Mouse (Mus musculus): Measurements from ENCODE around the gene Cfap43. TPM values are rescaled to one million over a fixed set of nuclear protein-coding genes. Genes with fewer than 3 reads are reported as not detected.
A peak's percentile ranks its signal among the peaks of the same experiment; 100 is the strongest.

Gene Cfap43
- total and polyA plus RNA-seq, 2 experiments: not detected

DNA sequence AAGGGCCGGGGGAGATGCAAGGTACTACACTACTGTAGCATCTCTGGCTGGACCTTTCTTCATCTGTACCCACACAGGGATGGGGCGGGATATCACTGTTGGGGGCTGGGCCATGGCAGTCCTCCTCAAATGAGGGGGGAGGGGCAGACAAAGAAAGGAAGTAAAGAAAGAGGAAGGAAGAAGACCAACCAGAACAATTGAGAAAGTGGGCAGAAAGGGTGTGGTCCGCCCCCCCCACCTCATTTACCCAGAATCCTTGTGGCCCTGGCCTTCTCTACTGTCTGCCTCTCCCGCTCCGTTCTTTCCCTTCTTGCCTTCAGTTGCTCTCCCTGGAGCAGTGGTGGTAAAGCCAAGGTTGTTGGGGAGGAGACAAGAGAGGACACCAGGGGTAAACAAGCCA is 13.5 kb downstream of the Cfap43 start:
- WGBS: 94% methylated on average over 5 of the region's 5 CpGs
- H3K79me2 ChIP-seq (ENCODE audit: control insufficient read depth, insufficient read depth, low read length): no peaks in the 10 kb centered on the region
- H3K4me1 ChIP-seq (ENCODE audit: control insufficient read depth, insufficient read depth, low read length): peaks cover 6% of the 10 kb centered on the region; the same call in 1 of the 2 replicates
- no peak overlapping the region for H3K4me3 ChIP-seq (ENCODE audit: insufficient read depth, low read depth, low read length)
- no peaks in the 10 kb centered on the region for H3K27me3 ChIP-seq (ENCODE audit: control insufficient read depth, insufficient read depth, low read length)
- no peak for TF ChIP-seq CTCF (IDR thresholded peaks at IDR 0.05; ENCODE audit: low read depth, low read length)
- TF ChIP-seq POLR2A (IDR thresholded peaks at IDR 0.05; ENCODE audit: extremely low read depth, insufficient read depth, low read length): no peak
- H3K27ac ChIP-seq (replicated peaks; ENCODE audit: insufficient read depth, low read depth, low read length): no peak overlapping the region
- DNase-seq (ENCODE audit: extremely low read depth, low read depth, low spot score): no peak
- H3K36me3 ChIP-seq (ENCODE audit: control insufficient read depth, insufficient read depth, low read length): no peaks in the 10 kb centered on the region
- no peak overlapping the region for H3K9ac ChIP-seq (ENCODE audit: low read depth, low read length)

DNA sequence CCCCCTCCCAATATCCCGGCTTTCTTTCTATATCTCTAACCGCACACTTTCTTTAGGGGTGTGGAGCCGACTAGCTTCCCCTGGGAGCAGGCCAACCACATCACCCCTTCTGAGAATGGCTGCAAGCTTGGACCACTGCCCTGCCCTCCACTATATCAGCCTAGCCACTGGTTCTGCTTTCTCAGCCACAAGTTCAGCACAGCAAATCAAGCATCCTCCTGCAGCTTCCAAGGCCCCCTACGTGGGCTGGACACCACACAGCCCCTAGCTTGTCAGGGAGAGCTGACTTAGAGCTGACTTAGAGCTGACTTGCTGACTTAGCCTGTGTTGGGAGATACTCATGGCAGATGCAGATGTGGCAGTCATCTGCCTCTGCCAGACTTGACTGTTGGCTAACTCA is 14.0 kb downstream of the Cfap43 start:
- H3K4me1 ChIP-seq (ENCODE audit: control insufficient read depth, insufficient read depth, low read length): peaks cover 6% of the 10 kb centered on the region; the same call in 1 of the 2 replicates
- no peaks in the 10 kb centered on the region for H3K27me3 ChIP-seq (ENCODE audit: control insufficient read depth, insufficient read depth, low read length)
- no peak overlapping the region for H3K9ac ChIP-seq (ENCODE audit: low read depth, low read length)
- DNase-seq (ENCODE audit: extremely low read depth, low read depth, low spot score): no peak
- no peak overlapping the region for H3K4me3 ChIP-seq (ENCODE audit: insufficient read depth, low read depth, low read length)
- no peak overlapping the region for H3K27ac ChIP-seq (replicated peaks; ENCODE audit: insufficient read depth, low read depth, low read length)
- H3K36me3 ChIP-seq (ENCODE audit: control insufficient read depth, insufficient read depth, low read length): no peaks in the 10 kb centered on the region
- TF ChIP-seq CTCF (IDR thresholded peaks at IDR 0.05; ENCODE audit: low read depth, low read length): no peak
- TF ChIP-seq POLR2A (IDR thresholded peaks at IDR 0.05; ENCODE audit: extremely low read depth, insufficient read depth, low read length): no peak
- H3K79me2 ChIP-seq (ENCODE audit: control insufficient read depth, insufficient read depth, low read length): no peaks in the 10 kb centered on the region
- 82% methylated on average over 4 of the region's 4 CpGs for WGBS

DNA sequence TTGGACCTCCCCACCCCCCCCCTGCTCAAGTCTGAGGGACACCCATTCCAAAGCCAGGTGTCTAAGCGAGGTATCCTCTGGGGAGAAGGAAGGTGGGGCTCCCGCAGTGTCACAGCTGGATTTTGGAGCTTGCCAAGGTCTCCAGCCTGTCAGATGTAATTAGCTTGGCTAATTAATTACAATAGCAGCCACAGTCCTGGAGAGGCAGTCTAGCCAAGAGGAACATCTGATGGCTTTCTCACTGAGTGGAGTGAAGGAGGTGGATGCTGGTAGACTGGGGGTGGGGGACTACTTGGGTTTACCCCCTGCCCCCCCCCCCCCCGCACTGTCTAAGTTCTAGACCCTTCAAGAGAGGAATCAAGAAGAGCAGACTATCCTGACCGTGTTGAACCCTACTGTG is 15.4 kb downstream of the Cfap43 start:
- H3K27me3 ChIP-seq (ENCODE audit: control insufficient read depth, insufficient read depth, low read length): no peaks in the 10 kb centered on the region
- DNase-seq (ENCODE audit: extremely low read depth, low read depth, low spot score): no peak
- H3K4me3 ChIP-seq (ENCODE audit: insufficient read depth, low read depth, low read length): no peak overlapping the region
- H3K79me2 ChIP-seq (ENCODE audit: control insufficient read depth, insufficient read depth, low read length): no peaks in the 10 kb centered on the region
- TF ChIP-seq CTCF (IDR thresholded peaks at IDR 0.05; ENCODE audit: low read depth, low read length) (no peak), POLR2A (IDR thresholded peaks at IDR 0.05; ENCODE audit: extremely low read depth, insufficient read depth, low read length) (no peak)
- H3K36me3 ChIP-seq (ENCODE audit: control insufficient read depth, insufficient read depth, low read length): no peaks in the 10 kb centered on the region
- H3K27ac ChIP-seq (replicated peaks; ENCODE audit: insufficient read depth, low read depth, low read length): no peak overlapping the region
- WGBS: 79% methylated on average over 4 of the region's 4 CpGs
- no peak overlapping the region for H3K9ac ChIP-seq (ENCODE audit: low read depth, low read length)
- peaks cover 6% of the 10 kb centered on the region; the same call in 1 of the 2 replicates for H3K4me1 ChIP-seq (ENCODE audit: control insufficient read depth, insufficient read depth, low read length)

DNA sequence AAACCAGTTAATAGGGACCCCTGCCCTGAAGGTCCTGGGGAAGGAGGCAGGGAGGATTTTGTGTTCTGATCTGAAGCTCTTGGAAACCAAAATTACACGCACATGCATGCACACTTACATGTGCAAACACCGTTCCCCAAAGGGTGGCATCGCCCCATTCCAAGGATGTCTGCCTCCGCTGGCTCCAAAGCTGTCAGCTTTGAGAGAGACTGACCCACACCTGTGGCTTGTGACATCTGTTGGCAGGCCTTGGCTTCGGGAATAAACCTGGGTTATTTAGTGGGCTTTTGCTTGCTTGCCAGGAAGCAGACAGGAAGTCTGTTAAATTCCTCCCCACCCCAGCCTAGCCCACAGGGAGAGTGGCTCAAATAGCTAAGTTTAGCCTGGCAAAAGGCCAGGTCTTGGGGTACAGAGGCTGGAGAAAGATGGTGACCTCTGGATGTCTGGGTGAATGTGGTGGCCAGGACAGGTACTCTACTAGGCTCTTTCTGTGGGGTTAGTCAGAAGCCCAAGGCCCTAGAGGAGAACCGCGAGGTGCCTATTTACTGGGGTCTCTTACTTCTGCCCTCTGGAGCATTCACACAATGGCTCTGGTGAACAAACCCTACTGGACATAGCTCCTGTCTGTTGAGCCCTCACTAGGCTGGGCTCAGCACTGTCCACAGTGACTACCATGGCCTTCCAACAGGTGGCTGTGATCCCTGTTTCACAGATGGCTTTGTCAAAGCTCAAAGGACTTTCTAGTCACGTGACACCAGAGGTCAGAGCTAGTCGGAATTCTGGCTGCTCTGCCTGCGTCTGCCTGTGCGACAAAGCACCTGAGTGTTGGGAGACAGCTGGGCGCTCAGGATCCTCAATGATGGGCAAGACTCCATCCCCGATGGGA is 16.5 kb downstream of the Cfap43 start:
- Histone ChIP-seq H3K27ac (replicated peaks; ENCODE audit: insufficient read depth, low read depth, low read length) (no peak overlapping the region), H3K79me2 (ENCODE audit: control insufficient read depth, insufficient read depth, low read length) (no peaks in the 10 kb centered on the region), H3K9ac (ENCODE audit: low read depth, low read length) (no peak overlapping the region), H3K4me3 (ENCODE audit: insufficient read depth, low read depth, low read length) (no peak overlapping the region), H3K4me1 (ENCODE audit: control insufficient read depth, insufficient read depth, low read length) (peaks cover 6% of the 10 kb centered on the region; the same call in 1 of the 2 replicates), H3K27me3 (ENCODE audit: control insufficient read depth, insufficient read depth, low read length) (no peaks in the 10 kb centered on the region), H3K36me3 (ENCODE audit: control insufficient read depth, insufficient read depth, low read length) (no peaks in the 10 kb centered on the region)
- WGBS: 66% methylated on average over 13 of the region's 13 CpGs
- TF ChIP-seq CTCF (IDR thresholded peaks at IDR 0.05; ENCODE audit: low read depth, low read length) (no peak), POLR2A (IDR thresholded peaks at IDR 0.05; ENCODE audit: extremely low read depth, insufficient read depth, low read length) (no peak)
- no peak for DNase-seq (ENCODE audit: extremely low read depth, low read depth, low spot score)

DNA sequence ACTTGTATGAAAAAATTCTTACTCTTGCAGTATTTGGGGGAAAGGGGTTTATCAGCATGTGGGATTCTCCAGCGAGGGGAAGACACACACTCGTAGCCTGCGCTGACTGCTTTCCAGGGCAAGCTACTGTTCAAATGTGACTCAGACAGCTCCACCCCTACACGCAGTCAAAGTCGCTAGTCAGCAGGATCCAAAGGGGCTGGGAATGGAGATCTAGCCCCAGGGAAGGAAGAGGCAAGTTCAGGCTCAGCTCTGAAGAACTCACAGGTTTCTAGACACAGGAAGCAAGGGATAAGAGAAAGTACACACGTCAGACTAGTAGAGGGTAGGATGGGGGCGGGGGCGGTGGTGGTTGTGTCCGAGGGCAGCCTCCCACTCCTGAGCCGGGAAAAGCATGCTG is 18.5 kb downstream of the Cfap43 start:
- TF ChIP-seq POLR2A (IDR thresholded peaks at IDR 0.05; ENCODE audit: extremely low read depth, insufficient read depth, low read length) (no peak), CTCF (IDR thresholded peaks at IDR 0.05; ENCODE audit: low read depth, low read length) (no peak)
- no peaks in the 10 kb centered on the region for H3K79me2 ChIP-seq (ENCODE audit: control insufficient read depth, insufficient read depth, low read length)
- H3K27me3 ChIP-seq (ENCODE audit: control insufficient read depth, insufficient read depth, low read length): no peaks in the 10 kb centered on the region
- WGBS: 74% methylated on average over 10 of the region's 10 CpGs
- H3K4me1 ChIP-seq (ENCODE audit: control insufficient read depth, insufficient read depth, low read length): peaks cover 6% of the 10 kb centered on the region; the same call in 1 of the 2 replicates
- H3K4me3 ChIP-seq (ENCODE audit: insufficient read depth, low read depth, low read length): no peak overlapping the region
- H3K36me3 ChIP-seq (ENCODE audit: control insufficient read depth, insufficient read depth, low read length): no peaks in the 10 kb centered on the region
- H3K27ac ChIP-seq (replicated peaks; ENCODE audit: insufficient read depth, low read depth, low read length): no peak overlapping the region
- H3K9ac ChIP-seq (ENCODE audit: low read depth, low read length): no peak overlapping the region
- DNase-seq (ENCODE audit: extremely low read depth, low read depth, low spot score): no peak

DNA sequence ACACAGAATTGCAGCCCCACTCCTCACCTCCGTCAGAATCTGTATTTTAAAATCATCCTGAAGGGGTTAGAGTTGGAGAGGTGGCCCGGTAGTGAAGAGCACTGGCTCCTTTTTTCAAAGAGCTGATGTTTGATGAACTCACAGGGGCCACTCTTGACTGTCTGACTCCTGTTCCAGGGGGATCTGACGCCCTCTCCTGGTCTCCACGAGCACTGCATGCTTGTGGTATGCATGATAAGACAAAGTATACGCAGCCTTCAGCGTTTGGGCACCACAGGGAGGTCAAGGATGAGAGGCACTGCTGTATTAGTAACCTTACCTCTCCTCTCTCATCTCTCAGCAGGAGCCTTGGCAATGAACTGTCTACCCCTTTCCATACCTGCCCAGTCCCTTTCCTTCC is 19.1 kb downstream of the Cfap43 start:
- TF ChIP-seq POLR2A (IDR thresholded peaks at IDR 0.05; ENCODE audit: extremely low read depth, insufficient read depth, low read length) (no peak), CTCF (IDR thresholded peaks at IDR 0.05; ENCODE audit: low read depth, low read length) (0 out of 2 replicates have a peak, but pooled peaks have one; percentile 10)
- DNase-seq (ENCODE audit: extremely low read depth, low read depth, low spot score): no peak
- Histone ChIP-seq H3K36me3 (ENCODE audit: control insufficient read depth, insufficient read depth, low read length) (no peaks in the 10 kb centered on the region), H3K27me3 (ENCODE audit: control insufficient read depth, insufficient read depth, low read length) (no peaks in the 10 kb centered on the region), H3K27ac (replicated peaks; ENCODE audit: insufficient read depth, low read depth, low read length) (no peak overlapping the region), H3K4me1 (ENCODE audit: control insufficient read depth, insufficient read depth, low read length) (peaks cover 6% of the 10 kb centered on the region; the same call in 1 of the 2 replicates), H3K79me2 (ENCODE audit: control insufficient read depth, insufficient read depth, low read length) (no peaks in the 10 kb centered on the region), H3K9ac (ENCODE audit: low read depth, low read length) (no peak overlapping the region), H3K4me3 (ENCODE audit: insufficient read depth, low read depth, low read length) (no peak overlapping the region)
- WGBS: 57% methylated on average over 6 of the region's 6 CpGs

Data from liver, adult 2 months (tissue).